Mouse (Mus musculus) embryo, embryonic 10.5 days (tissue): ENCODE results near the gene Mfsd14a.

Source experiments
- DNase-seq: peaks from one replicate; pipeline ENCODE4 v3.0.0-alpha.2; 2015; ENCODE audit warnings: low spot score

Gene Mfsd14a

DNA sequence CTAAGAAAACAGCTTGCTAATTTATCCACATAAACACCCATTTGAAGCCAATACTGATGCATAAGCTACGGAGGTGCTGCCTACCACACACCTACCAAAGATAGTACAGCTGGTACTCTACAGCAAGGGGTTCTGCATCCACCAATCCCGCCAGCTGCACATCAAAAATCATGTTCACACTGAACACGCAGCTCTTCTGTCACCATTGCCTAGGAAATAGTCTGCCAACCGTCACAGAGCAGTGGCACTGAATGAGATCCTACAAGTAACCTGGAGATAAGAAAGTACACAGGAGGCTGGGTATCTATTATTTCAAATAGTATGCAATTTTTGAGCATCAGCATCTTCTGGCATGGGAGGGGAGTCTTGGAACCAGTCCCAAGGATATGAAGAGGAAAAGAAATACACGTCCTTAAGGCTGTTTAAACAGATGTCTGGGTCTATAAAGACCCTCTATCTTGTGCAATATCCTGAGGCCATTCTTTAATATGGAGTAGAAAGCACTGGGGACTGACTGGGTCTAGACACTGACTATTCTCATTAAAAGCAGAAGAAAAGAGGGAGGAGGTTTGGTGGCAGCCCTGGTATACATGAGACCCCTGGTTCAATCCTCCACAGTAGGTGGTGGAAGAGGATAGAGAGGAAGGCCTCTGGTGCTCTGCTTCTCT is 9.1 kb downstream of the Mfsd14a start:
- DNase-seq, result no peak

DNA sequence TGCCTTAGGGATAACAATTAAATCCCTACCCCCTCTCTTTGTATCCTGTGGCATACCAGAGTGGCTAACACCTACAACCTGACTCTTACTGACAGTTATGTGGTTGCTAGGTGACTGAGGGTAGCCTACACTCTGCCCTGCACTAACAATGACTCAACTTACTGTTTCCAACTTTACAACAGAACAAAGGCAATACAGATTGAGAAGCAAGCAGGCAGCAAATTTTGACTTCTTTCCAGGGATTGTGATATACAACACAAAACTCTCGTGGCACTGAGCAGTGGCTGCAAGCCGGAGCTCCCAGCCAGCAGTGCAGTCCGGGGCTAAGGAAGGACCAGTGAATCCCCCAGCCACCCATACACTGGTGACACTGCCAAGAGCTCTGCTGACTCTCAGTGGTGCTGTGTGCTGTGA is 10.4 kb downstream of the Mfsd14a start:
- DNase-seq, result no peak

DNA sequence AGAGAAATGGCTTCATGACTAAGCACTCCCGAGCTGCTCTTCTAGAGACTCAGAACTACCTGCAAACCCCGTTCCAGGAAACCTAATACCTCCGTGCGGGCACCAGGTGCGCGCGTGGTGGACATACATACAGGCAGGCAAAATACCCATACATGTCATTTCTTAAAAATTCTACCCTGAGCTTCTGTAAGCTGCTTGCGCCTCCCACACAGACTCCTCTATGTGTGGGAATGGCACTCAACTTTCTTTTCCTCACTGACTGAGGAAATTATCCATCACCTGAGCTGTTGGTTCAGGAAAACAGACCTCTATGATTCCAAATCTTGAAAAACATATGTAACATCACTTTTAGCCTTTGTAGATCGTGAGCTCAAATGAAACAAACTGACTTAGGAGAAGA is 11.8 kb downstream of the Mfsd14a start:
- no peak for DNase-seq

DNA sequence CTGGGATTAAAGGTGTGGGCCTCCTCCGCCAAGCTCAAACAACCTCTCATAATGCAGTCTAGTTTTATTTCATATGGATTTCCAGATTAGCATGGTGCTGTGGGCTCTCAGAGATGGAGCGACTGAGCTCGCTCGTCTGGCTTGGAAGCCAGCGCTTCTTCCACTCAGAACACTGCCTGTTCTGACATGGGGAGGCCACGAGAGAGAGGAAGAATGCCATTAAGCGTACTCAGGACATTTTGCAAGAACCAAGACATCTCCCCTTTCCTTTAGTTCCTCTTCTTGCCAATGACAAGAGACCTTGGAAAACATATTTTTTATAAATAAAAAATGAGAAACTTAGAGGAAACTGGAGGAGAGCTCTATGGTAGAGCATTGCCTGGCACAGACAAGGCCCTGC is 13.7 kb downstream of the Mfsd14a start:
- DNase-seq, result no peak

DNA sequence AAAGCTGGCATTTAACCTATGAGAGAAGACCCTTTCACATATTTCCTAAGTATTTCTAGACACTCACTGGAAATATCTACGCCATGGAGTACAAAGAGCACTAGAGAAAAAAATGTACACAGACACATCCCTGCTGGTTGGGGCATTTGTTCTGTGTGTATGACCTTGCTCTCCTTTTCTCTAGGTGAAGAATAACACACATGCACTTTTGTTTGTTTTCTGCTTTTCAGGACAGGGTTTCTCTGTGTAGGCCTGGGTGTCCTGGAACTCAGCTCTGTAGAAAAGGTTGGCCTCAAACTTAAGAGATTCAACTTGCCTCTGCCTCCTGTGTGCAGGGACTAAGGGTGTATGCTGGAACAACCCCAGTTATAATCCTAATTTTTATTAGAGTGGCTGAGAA is 16.1 kb downstream of the Mfsd14a start:
- DNase-seq, result no peak

DNA sequence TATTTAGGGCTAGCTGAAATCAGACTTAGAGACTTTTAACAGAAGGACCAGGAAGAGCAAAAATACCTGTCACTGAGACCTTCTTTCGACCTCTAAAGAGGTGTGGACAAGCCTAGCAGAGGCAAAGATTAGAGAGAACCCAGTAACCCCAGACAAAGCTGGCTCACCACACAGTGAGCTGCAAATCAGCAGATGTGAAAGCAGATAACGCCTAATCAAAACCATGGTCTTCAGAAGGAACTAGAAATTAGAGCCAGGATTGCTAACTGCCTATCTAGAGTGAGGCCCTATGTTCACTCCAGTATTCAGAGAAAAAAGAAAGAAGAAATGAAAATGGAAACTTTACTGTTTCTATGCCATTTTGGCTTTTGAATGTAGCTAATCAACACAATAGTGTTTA is 20.1 kb downstream of the Mfsd14a start:
- no peak for DNase-seq

DNA sequence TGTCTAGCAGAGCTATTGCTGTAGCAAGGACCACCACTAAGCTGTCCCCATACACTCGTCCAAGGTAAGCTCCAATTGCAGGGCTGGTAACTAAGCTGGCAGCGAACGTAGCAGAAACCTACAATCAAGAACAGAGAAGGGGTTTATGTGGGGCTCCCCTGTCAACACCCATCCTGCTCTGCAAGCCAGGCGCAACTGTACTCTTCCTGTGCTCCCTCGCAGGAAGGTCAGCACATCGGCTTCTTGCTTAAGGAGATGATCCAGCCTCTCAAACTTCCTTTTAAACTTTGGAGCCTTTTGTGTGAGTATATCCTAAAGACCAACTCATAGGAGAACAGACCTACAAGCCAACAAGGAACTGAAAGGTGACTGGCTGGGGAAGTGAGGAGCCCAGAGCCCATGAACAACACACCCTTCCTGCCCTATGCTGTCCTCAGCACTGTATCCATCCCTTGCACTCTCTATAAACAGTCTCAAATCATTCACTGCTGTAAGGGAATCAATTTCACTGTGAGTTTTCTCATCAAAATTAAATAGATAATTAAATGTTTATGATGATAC is 20.6 kb downstream of the Mfsd14a start:
- no peak for DNase-seq

DNA sequence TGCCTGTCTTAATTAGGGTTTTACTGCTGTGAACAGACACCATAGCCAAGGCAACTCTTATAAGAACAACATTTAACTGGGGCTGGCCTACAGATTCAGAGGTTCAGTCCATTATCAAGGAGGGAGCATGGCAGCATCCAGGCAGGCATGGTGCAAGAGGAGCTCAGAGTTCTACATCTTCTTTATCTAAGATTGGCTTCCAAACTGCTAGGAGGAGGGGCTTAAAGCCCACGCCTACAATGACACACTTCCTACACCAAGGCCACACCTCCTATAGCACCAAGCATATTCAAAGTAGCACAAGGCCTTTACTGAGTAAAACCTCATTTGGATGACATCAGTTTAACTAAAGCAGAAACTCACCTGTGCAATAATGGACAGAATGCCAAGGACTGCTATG is 22.5 kb downstream of the Mfsd14a start:
- no peak for DNase-seq

DNA sequence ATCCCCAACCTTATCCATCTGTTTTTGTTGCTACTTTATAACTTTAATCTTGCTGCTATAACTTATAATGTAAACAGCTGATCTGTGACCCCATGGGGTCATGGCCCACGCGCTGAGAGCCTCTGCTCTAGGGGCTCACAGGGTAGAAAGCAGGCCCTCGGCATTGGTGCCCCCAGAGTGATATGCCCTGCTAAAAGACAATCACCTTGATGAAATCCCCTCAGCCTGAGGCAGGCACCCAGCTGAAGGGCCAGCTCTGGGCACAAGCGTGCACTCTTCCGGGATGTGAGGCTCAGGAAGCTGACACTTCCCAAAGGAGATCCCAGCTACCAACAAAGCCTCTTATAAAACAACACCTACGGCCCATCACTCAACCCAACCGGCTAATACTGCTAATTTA is 23.9 kb downstream of the Mfsd14a start:
- DNase-seq, result no peak

DNA sequence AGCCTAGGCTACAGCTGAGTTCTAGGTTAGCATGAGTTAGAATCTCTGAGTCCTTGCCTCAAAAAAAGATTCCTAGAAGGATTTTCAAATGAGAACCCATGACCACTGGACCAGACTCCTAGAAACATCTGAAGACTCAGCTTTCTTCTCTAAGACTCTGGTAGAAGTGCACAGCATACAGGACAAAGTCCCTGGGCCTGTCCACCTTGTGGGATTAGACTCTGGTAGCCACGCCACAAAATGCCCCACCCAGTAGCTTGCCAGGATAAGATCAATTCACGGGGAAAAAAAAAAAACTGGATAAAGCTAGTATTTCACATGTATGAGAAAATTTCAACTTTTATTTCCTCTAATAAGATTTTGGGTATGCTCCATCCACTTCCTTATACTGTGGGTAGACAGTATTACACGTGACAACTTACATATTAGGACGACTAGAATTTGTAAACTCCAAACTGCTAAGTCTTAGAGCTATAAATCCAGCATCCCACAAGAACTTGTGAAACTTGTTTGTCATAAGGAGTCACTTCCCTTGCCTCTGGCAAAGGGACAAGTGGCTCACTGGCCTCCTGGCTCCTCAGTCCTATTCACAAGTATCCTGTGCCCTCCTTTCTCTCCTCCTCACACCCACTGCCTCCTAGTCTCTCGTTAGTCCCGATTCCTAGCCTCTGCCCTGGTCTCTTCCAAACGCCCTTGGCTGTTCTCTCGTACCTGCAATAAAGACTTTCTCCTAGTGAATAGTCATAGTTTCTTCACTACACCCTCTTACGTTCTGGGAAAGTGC is 24.6 kb downstream of the Mfsd14a start:
- DNase-seq, result no peak

DNA sequence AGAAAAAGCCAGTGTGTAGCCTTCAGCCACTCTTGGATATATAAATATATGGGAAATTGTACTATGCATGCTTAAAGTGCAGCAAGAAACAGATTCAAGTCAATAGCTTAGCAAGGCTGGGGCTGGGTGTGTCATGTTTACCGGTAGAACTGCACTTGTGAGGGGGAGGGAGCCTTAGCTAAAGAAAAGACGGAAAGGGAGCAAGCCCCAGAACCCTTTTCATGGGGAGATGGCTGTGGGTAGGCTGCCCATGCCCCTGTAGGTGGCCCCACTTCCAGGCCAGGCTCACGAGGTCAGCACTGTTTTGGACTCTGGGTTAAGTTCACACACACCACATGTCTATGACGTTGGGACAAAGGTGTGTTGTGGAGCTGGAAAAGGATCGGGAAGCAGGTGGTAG is 26.7 kb downstream of the Mfsd14a start:
- no peak for DNase-seq

DNA sequence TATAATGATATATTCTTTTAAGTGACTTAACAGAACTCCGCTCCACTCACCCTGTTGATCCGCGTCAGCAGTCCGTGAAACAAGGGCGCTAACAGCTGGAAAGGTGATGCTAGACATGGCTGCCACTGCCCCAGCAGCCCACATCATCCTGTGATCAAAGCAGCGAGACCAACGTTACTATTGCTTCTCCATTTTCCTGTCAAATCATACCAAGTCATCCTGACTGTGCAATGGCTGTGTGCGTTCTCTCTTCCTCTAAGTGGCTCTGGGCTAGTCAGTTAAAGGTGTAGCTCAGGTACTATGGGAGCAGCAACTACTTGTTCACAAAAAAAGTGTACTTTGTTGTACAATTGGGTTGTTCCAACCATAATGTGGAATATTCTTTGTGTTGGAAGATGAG is 27.6 kb downstream of the Mfsd14a start:
- no peak for DNase-seq

DNA sequence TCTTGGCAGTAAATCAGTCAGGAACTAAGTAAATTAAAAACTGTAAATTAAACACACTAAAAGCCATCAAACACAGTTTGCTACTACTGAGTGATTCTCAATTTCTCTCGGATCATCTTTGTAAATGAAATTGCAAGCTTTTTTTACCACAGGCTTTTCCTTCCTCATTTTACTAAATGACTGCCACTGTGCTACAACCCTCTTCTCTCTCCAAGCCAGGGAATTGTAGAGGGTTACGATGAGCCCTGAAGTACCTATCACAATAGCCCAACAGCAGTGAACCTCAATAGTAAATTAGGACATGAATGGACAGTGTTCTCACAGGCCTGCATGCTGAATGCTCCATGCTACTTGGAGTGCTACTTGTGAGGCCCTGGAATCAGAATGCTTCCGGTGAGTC is 28.4 kb downstream of the Mfsd14a start:
- no peak for DNase-seq

DNA sequence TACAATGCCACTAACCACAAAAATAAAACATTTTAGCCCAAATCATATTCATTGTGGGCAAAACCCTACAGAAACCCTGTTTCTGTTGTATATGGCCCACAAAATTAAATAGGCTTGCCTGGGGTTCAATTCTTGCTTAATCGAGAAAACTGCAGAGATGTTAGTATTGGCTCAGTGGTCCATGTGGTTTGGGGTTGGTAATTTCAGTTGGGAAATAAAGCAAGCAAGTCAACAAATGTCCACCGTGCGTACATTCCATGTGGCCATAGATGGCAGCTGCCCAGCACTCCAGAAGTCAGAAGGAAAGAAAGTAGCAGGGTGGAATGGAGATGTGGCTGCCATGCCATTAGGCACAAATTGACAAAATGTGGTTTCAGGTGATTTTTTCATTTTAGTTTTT is 29.5 kb downstream of the Mfsd14a start:
- no peak for DNase-seq

DNA sequence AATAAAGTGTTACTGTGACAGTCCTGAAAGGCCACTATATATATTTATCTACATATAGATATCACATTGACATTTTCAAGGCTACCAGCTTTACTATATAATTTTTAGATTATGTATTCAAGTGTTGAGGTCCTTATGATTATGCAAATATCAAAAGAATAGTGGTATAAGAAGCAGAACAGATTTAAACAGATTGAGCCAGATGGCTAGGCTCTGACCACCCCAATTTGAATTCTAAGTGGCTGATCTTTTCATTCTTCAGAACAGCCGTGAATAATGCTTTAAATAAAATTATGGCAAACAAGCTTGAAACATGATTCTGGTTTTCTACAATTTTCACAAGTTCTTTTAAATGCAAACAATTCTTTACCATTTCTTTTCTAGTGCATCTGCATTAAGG is 31.0 kb downstream of the Mfsd14a start:
- DNase-seq, result no peak

DNA sequence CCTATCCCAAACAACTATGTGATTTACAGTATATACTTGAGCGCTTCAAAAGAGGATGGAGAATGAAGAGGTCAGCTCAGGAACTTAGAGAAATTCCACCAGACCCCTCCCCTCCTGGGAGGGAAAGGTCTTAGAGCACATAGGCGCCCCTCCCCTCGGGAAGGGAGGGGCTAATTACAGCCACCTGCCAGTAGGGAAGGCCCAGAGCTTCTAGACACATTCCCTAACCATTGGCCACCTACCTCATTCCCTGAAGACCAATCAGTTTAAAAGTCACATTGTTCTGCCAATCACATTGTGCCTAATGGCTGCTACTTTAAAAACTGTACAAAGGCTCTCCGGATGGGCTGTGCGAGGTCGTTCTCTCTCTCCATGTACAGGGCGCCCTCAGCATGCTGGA is 39.8 kb downstream of the Mfsd14a start:
- no peak for DNase-seq

DNA sequence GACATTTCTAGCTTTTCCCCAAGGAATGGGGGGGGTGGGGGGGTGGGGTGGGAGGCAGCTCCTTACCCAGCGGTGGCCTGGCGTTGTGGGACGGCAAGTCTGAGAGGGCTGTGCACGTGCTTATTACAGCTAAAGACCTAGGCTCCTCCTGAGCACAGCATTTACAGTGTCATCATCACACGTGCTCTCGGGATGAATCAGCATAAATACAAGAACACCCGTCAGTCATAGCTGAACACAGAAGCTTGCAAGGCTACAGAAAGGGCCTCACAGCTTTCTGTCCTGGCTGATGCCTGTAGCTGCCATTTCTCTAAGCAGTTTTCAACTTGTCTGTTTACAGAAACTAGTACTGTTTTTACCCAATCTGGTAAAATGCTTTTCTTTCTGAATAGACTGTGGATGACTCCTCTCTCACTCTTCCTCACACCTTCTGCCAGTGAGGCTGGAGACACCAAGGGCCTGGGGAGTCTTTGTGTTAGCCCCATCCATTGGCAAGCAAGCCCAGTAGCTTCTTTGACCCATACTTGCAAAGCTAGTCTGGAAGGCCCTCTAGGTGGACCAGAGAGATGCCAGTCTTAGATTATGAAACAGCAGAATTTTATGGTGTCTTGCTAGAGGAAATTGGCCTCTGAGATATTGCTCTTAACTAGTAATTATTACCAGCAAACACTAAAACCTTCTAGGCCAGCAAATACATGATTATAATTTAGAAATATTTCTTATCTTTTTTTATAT is 41.7 kb downstream of the Mfsd14a start:
- DNase-seq, result no peak

DNA sequence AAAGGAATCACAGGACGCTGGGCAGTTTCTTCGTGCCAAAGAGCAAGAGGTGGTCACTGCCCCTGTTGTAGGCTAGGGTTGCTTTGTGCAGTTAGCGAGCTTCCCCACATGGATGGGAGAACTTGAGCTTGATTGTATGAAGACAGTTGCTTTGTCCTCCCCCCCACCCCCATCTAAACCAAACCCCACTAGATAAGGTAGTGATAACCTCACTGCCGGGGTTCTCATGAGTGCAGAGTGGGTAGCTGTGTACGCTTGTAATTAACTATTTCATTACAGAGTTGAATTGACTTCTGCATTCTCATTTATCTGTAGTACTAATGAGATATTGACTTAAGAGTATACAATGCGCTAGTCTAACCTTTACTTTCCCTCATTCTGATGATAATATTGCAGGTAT is 43.6 kb downstream of the Mfsd14a start:
- DNase-seq, result no peak

DNA sequence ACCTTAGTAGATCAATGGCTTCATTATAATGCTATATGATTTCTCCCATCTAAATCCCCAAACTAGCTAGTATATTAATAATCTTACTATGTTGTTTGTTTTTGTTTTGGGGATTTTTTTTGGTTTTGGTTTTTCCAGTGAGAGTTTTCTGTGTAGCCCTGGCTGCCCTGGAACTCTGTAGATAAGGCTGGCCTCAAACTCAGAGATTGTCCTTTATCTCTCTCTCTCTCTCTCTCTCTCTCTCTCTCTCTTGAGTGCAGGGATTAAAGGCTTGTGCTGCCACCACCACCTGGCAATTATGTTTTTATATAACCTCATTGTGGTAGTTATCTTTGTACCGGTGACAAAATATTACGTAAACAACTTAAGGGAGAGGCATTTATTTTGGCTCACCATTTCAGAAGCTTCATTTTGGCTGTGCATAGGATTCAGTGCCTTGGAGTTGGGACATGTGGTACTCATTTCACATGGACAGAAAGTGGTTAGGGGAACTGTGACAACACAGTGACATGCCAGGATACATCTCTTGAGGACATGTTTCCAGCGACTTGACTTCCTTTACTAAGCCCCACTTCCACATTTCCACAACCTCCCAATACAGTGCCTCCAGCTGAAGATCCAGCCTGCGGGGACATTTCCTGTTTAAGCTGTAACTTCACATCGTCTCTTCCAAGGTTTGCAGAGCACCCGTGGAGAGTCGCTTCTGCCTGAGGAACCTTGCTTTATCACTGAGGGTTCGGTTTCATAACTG is 47.0 kb downstream of the Mfsd14a start:
- no peak for DNase-seq

DNA sequence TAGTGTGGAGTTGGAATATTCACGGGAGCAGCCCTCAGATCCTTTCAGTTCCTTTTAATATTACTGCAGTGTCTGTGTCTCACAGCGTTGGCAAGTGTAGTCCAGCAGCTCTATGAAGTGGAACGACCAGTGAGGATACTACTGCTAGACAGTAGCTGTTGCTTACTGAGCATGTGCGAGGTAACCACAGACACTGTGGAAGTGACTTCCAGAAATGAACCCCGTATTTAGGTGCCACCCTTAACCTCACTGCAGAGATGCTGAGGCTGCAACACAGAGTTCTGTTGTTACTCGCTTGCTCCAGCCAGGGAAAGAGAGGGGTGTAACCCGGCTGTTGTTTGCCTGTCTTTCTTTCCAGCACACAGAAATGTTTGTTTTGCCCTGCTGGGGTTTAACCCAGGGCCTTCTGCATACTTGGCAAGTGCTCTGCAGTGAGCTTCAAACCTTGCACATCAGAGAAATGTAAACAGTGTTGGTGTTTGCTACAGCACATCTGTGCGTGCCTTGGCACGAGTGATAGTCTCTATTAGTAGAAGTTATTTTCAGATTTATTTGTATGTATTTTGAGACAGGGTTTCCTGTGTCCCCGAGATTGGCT is 48.1 kb downstream of the Mfsd14a start, which contains the start of gene Trmt13:
TSS of gene Trmt13 (minus strand) at position 293 of the 598 bp plus-strand sequence.
- DNase-seq, result no peak

DNA sequence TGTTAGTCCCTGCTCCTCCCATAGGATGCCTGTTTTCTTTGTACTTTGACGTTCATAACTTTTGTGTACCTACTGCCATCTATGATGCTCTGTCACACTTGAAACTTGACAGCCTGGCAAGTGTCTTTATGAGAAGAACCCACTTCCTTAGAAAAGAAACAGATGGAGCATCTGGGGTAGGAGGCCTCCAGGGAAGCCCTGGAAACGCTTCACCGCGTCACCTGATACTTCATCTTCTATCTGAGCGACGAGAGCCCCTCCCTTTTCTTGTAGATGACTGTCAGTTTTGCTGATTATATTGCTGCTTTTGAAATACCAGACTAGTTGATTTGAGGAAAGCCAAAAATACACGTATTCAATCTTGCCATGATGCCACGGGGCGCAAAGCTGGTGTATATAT is 57.9 kb downstream of the Mfsd14a start:
- DNase-seq, result no peak

DNA sequence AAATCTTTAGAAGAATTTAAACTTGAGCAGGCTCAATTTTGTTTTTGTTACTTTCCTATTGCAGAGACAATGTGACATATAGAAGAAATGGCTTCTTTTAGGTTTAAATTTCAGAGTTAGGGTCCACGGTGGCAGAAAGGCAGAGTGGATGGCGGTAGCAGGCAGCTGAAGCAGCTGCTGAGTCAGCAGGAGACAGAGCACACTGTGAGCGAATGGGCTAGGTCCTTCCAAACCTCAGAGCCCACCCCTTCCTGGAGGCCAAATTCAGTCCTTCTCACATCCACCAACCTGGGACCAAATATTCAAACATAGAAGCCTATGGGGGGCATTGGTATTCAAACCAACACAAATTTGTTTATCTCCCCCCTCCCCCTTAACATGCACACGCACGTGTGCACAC is 60.7 kb downstream of the Mfsd14a start:
- no peak for DNase-seq
